Mouse (Mus musculus): Measurements from ENCODE around the gene Dmwd. TPM values are rescaled to one million over a fixed set of nuclear protein-coding genes. Genes with fewer than 3 reads are reported as not detected.

Gene Dmwd
- polyA plus RNA-seq, 1 experiment from 2014 or later, result 21.6 TPM

GRCm38 (mm10) chr7:19052345-19053135, 23.5 kb upstream of the Dmwd start:
- Histone ChIP-seq H3K9me3 (no peaks in the 10 kb centered on the region), H3K27me3 (no peaks in the 10 kb centered on the region), H3K9ac (replicated peaks) (no peak overlapping the region), H3K27ac (no peak overlapping the region), H3K4me2 (no peak overlapping the region), H3K36me3 (peaks cover 72% of the 10 kb centered on the region), H3K4me1 (replicated peaks) (peaks cover 11% of the 10 kb centered on the region), H3K4me3 (replicated peaks) (no peak overlapping the region)
- ATAC-seq (ENCODE audit: insufficient number of reproducible peaks, insufficient read depth, low FRiP score, low TSS enrichment, low read depth), result no peak
- whole genome bisulfite sequencing, result 89% methylated on average over 15 of the region's 15 CpGs

- Histone ChIP-seq H3K27me3 (no peaks in the 10 kb centered on the region), H3K4me2 (no peak overlapping the region), H3K9ac (replicated peaks) (no peak overlapping the region), H3K9me3 (no peaks in the 10 kb centered on the region), H3K36me3 (peaks cover 66% of the 10 kb centered on the region), H3K4me3 (replicated peaks) (no peak overlapping the region), H3K27ac (no peak overlapping the region), H3K4me1 (replicated peaks) (peaks cover 11% of the 10 kb centered on the region)
- WGBS, result 91% methylated on average over 7 of the region's 7 CpGs
- ATAC-seq (ENCODE audit: insufficient number of reproducible peaks, insufficient read depth, low FRiP score, low TSS enrichment, low read depth), result no peak
Measured at GRCm38 (mm10) chr7:19053136-19053532, 22.9 kb upstream of the Dmwd start.

GRCm38 (mm10) chr7:19054047-19054776, 21.8 kb upstream of the Dmwd start, which contains the start of gene Rsph6a:
TSS of gene Rsph6a (plus strand) at chr7:19054690.
- H3K9ac ChIP-seq (replicated peaks), result peak within 1 kb of the TSS; percentile 48
- H3K9me3 ChIP-seq, result no peaks in the 10 kb centered on the region
- no peaks in the 10 kb centered on the region for H3K27me3 ChIP-seq
- no peak within 1 kb of the TSS for H3K27ac ChIP-seq
- peak within 1 kb of the TSS; percentile 47 for H3K4me2 ChIP-seq
- peaks cover 11% of the 10 kb centered on the region for H3K4me1 ChIP-seq (replicated peaks)
- H3K36me3 ChIP-seq, result peaks cover 56% of the 10 kb centered on the region
- ATAC-seq (ENCODE audit: insufficient number of reproducible peaks, insufficient read depth, low FRiP score, low TSS enrichment, low read depth), result peak; percentile 35
- peak within 1 kb of the TSS; percentile 20 for H3K4me3 ChIP-seq (replicated peaks)
- WGBS, result 33% methylated on average over 33 of the region's 33 CpGs

- peak overlapping the region; percentile 20 for H3K4me3 ChIP-seq (replicated peaks)
- H3K36me3 ChIP-seq, result peaks cover 50% of the 10 kb centered on the region
- H3K9ac ChIP-seq (replicated peaks), result peak overlapping the region; percentile 48
- H3K9me3 ChIP-seq, result no peaks in the 10 kb centered on the region
- peak; percentile 7; the same call in 1 of the 2 replicates for ATAC-seq (ENCODE audit: insufficient number of reproducible peaks, insufficient read depth, low FRiP score, low TSS enrichment, low read depth)
- H3K27ac ChIP-seq, result no peak overlapping the region
- H3K4me1 ChIP-seq (replicated peaks), result peaks cover 11% of the 10 kb centered on the region
- peak overlapping the region; percentile 47 for H3K4me2 ChIP-seq
- WGBS, result 72% methylated on average over 9 of the region's 9 CpGs
- H3K27me3 ChIP-seq, result no peaks in the 10 kb centered on the region
Measured at GRCm38 (mm10) chr7:19054777-19055076, 21.3 kb upstream of the Dmwd start.

GRCm38 (mm10) chr7:19055108-19055507, 20.9 kb upstream of the Dmwd start:
- Histone ChIP-seq H3K4me2 (no peak overlapping the region), H3K4me3 (replicated peaks) (no peak overlapping the region), H3K27ac (no peak overlapping the region), H3K9me3 (no peaks in the 10 kb centered on the region), H3K36me3 (peaks cover 47% of the 10 kb centered on the region), H3K27me3 (no peaks in the 10 kb centered on the region), H3K9ac (replicated peaks) (no peak overlapping the region), H3K4me1 (replicated peaks) (peaks cover 11% of the 10 kb centered on the region)
- no peak for ATAC-seq (ENCODE audit: insufficient number of reproducible peaks, insufficient read depth, low FRiP score, low TSS enrichment, low read depth)
- WGBS, result 93% methylated on average over 8 of the region's 8 CpGs

- no peaks in the 10 kb centered on the region for H3K9me3 ChIP-seq
- no peak overlapping the region for H3K9ac ChIP-seq (replicated peaks)
- H3K27ac ChIP-seq, result no peak overlapping the region
- no peaks in the 10 kb centered on the region for H3K27me3 ChIP-seq
- H3K4me2 ChIP-seq, result no peak overlapping the region
- H3K36me3 ChIP-seq, result peaks cover 24% of the 10 kb centered on the region
- H3K4me1 ChIP-seq (replicated peaks), result peaks cover 11% of the 10 kb centered on the region
- H3K4me3 ChIP-seq (replicated peaks), result no peak overlapping the region
- ATAC-seq (ENCODE audit: insufficient number of reproducible peaks, insufficient read depth, low FRiP score, low TSS enrichment, low read depth), result no peak
- WGBS, result 90% methylated on average over 10 of the region's 10 CpGs
Measured at GRCm38 (mm10) chr7:19057405-19057804, 18.6 kb upstream of the Dmwd start.

GRCm38 (mm10) chr7:19065896-19066295, 10.1 kb upstream of the Dmwd start:
- ATAC-seq (ENCODE audit: insufficient number of reproducible peaks, insufficient read depth, low FRiP score, low TSS enrichment, low read depth), result 0 out of 2 replicates have a peak, but pooled peaks have one; percentile 54
- peak overlapping the region; percentile 23 for H3K4me3 ChIP-seq (replicated peaks)
- 0 out of 2 replicates have a peak overlapping the region, but pooled peaks have one; percentile 27 for H3K9ac ChIP-seq (replicated peaks)

GRCm38 (mm10) chr7:19067063-19067462, 9.0 kb upstream of the Dmwd start:
- H3K36me3 ChIP-seq, result no peaks in the 10 kb centered on the region
- WGBS, result 33% methylated on average over 14 of the region's 14 CpGs

More at GRCm38 (mm10) chr7:19065896-19066295, 10.1 kb upstream of the Dmwd start:
- Histone ChIP-seq H3K36me3 (no peaks in the 10 kb centered on the region), H3K4me1 (replicated peaks) (no peaks in the 10 kb centered on the region), H3K4me2 (peak overlapping the region; percentile 34), H3K27me3 (peaks cover 53% of the 10 kb centered on the region), H3K27ac (no peak overlapping the region), H3K9me3 (0 out of 2 replicates have a peak, but pooled peaks cover 7% of the 10 kb centered on the region)
- WGBS, result 56% methylated on average over 13 of the region's 13 CpGs

GRCm38 (mm10) chr7:19067935-19068334, 8.1 kb upstream of the Dmwd start:
- H3K9me3 ChIP-seq, result 0 out of 2 replicates have a peak, but pooled peaks cover 7% of the 10 kb centered on the region
- H3K27ac ChIP-seq, result no peak overlapping the region
- no peak overlapping the region for H3K9ac ChIP-seq (replicated peaks)
- H3K4me2 ChIP-seq, result no peak overlapping the region
- H3K4me1 ChIP-seq (replicated peaks), result no peaks in the 10 kb centered on the region
- ATAC-seq (ENCODE audit: insufficient number of reproducible peaks, insufficient read depth, low FRiP score, low TSS enrichment, low read depth), result no peak
- no peaks in the 10 kb centered on the region for H3K36me3 ChIP-seq
- peaks cover 52% of the 10 kb centered on the region for H3K27me3 ChIP-seq
- H3K4me3 ChIP-seq (replicated peaks), result no peak overlapping the region
- WGBS, result 66% methylated on average over 10 of the region's 14 CpGs

More at GRCm38 (mm10) chr7:19067063-19067462, 9.0 kb upstream of the Dmwd start:
- no peak for ATAC-seq (ENCODE audit: insufficient number of reproducible peaks, insufficient read depth, low FRiP score, low TSS enrichment, low read depth)
- H3K9me3 ChIP-seq, result 0 out of 2 replicates have a peak, but pooled peaks cover 7% of the 10 kb centered on the region
- no peaks in the 10 kb centered on the region for H3K4me1 ChIP-seq (replicated peaks)
- H3K27me3 ChIP-seq, result peaks cover 53% of the 10 kb centered on the region
- no peak overlapping the region for H3K9ac ChIP-seq (replicated peaks)
- H3K4me3 ChIP-seq (replicated peaks), result no peak overlapping the region
- no peak overlapping the region for H3K4me2 ChIP-seq
- H3K27ac ChIP-seq, result no peak overlapping the region

- 0 out of 2 replicates have a peak, but pooled peaks cover 7% of the 10 kb centered on the region for H3K9me3 ChIP-seq
- no peaks in the 10 kb centered on the region for H3K36me3 ChIP-seq
- H3K27me3 ChIP-seq, result peaks cover 46% of the 10 kb centered on the region
- no peak overlapping the region for H3K4me3 ChIP-seq (replicated peaks)
- whole genome bisulfite sequencing, result 5% methylated on average over 2 of the region's 2 CpGs
- no peak overlapping the region for H3K9ac ChIP-seq (replicated peaks)
- no peak for ATAC-seq (ENCODE audit: insufficient number of reproducible peaks, insufficient read depth, low FRiP score, low TSS enrichment, low read depth)
- no peaks in the 10 kb centered on the region for H3K4me1 ChIP-seq (replicated peaks)
- H3K27ac ChIP-seq, result no peak overlapping the region
- no peak overlapping the region for H3K4me2 ChIP-seq
Measured at GRCm38 (mm10) chr7:19068707-19069106, 7.3 kb upstream of the Dmwd start.

- 48% methylated on average over 3 of the region's 3 CpGs for WGBS
- H3K4me1 ChIP-seq (replicated peaks), result no peaks in the 10 kb centered on the region
- H3K9ac ChIP-seq (replicated peaks), result no peak overlapping the region
- H3K9me3 ChIP-seq, result 0 out of 2 replicates have a peak, but pooled peaks cover 7% of the 10 kb centered on the region
- H3K27ac ChIP-seq, result no peak overlapping the region
- H3K36me3 ChIP-seq, result no peaks in the 10 kb centered on the region
- H3K4me2 ChIP-seq, result no peak overlapping the region
- ATAC-seq (ENCODE audit: insufficient number of reproducible peaks, insufficient read depth, low FRiP score, low TSS enrichment, low read depth), result no peak
- no peak overlapping the region for H3K4me3 ChIP-seq (replicated peaks)
- peaks cover 38% of the 10 kb centered on the region for H3K27me3 ChIP-seq
Measured at GRCm38 (mm10) chr7:19069500-19069899, 6.5 kb upstream of the Dmwd start.
